10 mouse cellular contexts compared by ENCODE assay signal in the genomic region with DNA sequence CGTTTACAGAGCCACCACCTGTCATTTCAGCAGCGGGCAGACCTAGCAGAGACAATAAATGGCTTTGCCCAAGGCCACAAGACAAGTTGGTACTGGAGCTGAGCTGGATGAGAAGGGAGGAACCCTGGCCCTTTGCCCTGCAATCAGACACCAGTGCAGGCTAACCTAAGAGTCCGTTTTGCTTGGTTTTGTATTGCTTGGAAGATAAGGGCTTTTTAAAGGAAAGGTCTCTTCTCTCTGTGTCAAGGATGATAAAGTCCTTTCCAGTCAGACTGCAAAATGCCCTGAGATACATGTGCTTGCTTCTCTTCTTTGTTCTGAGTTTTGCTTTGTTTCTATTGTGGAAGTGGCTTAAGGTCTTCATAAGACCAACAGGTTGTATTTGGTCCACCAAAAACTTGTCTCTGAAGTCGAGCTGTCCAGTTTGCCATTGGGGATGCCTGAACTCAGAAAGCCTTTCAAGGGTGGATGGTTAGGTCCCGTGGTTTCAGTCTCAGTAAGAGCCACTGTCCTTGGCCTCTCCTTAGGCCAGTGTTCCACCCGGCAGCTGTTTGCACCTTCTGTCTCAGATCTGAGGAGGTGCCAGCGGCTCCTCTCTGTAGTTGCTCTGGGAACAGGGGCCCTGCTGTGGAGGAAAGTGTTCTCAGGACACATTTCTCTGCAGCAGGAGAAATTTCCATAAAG.
DNase-seq lines count a peak whose midpoint lies in the region; ATAC-seq lines count a peak whose summit lies in the region.
"Had no signal": no experiment of that assay in that cellular context is flagged by ENCODE, and none has a peak within 500 bp of the region (broad histone marks: within the 10 kb centered on the region; RNA-seq: fewer than 3 reads in every experiment).

No protein-coding gene starts in this region.

- no peak overlapping the region for H3K4me3 ChIP-seq in liver, embryonic 15.5 days (replicated peaks)

- intact Hi-C loops in heart, postnatal 36 days (cut with DNase I), result no loop called here
- intact Hi-C loops in heart, postnatal 10 days (cut with DNase I), result no loop called here

- ATAC-seq in liver, embryonic 15.5 days (ENCODE audit: insufficient read depth), result peak; percentile 44; the same call in 1 of the 2 replicates

- no peaks in the 10 kb centered on the region for H3K27me3 ChIP-seq in liver, embryonic 15.5 days

- 19% methylated on average over 7 of the region's 7 CpGs for WGBS in liver, embryonic 15.5 days (ENCODE audit: insufficient replicate concordance)

- no peak overlapping the region for H3K27ac ChIP-seq in liver, embryonic 15.5 days (replicated peaks)

- H3K4me2 ChIP-seq in liver, embryonic 15.5 days, result no peak overlapping the region

- peaks cover 7% of the 10 kb centered on the region; the same call in 1 of the 2 replicates for H3K4me1 ChIP-seq in liver, embryonic 15.5 days (replicated peaks)

- no peaks in the 10 kb centered on the region for H3K36me3 ChIP-seq in liver, embryonic 15.5 days (replicated peaks)

- peak; percentile 9 to 10 for DNase-seq in heart, postnatal 36 days
- DNase-seq in heart, postnatal 10 days, result no peak
- peak; percentile 32 for DNase-seq in adipocyte (ENCODE audit: low spot score)
- peak; percentile 68 to 74 for DNase-seq in adrenal gland, postnatal 36 days
- no peak for DNase-seq in c-Kit-positive CD71-positive TER-119-positive erythroid progenitor cells, embryonic 14.5 days (ENCODE audit: low spot score)
- no peak for DNase-seq in frontal cortex, postnatal 14 days (ENCODE audit: low spot score in 2 of 2)
- no peak for DNase-seq in cerebellum, adult 18-20 months
- DNase-seq: cerebellum, adult 11-12 months; lung, postnatal 10 days had no signal

- no peak overlapping the region for H3K9ac ChIP-seq in liver, embryonic 15.5 days

- H3K9me3 ChIP-seq in liver, embryonic 15.5 days (replicated peaks), result no peaks in the 10 kb centered on the region

Comparison
In these comparisons a context has a peak if more than half of its experiments do, and no peak if none do; other contexts are left out.
1. DNase-seq: peak in heart, postnatal 36 days (2 of 2), adipocyte (single experiment) and adrenal gland, postnatal 36 days (2 of 2); none in heart, postnatal 10 days (0 of 2), c-Kit-positive CD71-positive TER-119-positive erythroid progenitor cells, embryonic 14.5 days (single experiment), frontal cortex, postnatal 14 days (0 of 2) and cerebellum, adult 18-20 months (0 of 2).